Mouse (Mus musculus) cortical plate, adult 2 months (tissue): ENCODE measurements around the gene March10.

Experiments used
- CTCF ChIP-seq: fragments of 200-500 bp; IDR thresholded peaks from 2 replicates; pipeline ENCODE4 v1.5.1; 2011; ENCODE audit warnings: mild to moderate bottlenecking, control low read depth, low read length; ENCODE audit not compliant: insufficient read depth; ENCODE audit errors: extremely low read depth
- POLR2A ChIP-seq: fragments of 200-500 bp; IDR thresholded peaks from 2 replicates; pipeline ENCODE4 v1.6.1; 2011; ENCODE audit warnings: mild to moderate bottlenecking, low read length, control low read depth; ENCODE audit not compliant: insufficient read depth; ENCODE audit errors: extremely low read depth

- TF ChIP-seq CTCF (no peak), POLR2A (no peak)
These were observed 38.3 kb upstream of the March10 start for GRCm38 (mm10) chr11:105494786-105495369.
